ENCODE assay signal across 8 mouse cellular contexts in genomic region chr9:107569270-107569669, GRCm38 (mm10). TPM values are rescaled to one million over a fixed set of nuclear protein-coding genes. Genes with fewer than 3 reads are reported as not detected.
DNase-seq lines count a peak whose midpoint lies in the region; ATAC-seq lines count a peak whose summit lies in the region.

No protein-coding gene starts in this region.

- H3K4me1 ChIP-seq in heart, embryonic 14.5 days (ENCODE audit: control insufficient read depth in 2 of 2, insufficient read depth in 2 of 2, low read length in 2 of 2), result peaks cover 32 to 53% of the 10 kb centered on the region in 2 experiments
- peaks cover 16% of the 10 kb centered on the region for H3K4me1 ChIP-seq in hindbrain, embryonic 11.5 days (replicated peaks; ENCODE audit: control insufficient read depth, insufficient read depth, low read length)
- peaks cover 69% of the 10 kb centered on the region for H3K4me1 ChIP-seq in midbrain, embryonic 10.5 days

- WGBS in heart, embryonic 14.5 days, result under 1% methylated on average over 23 of the region's 23 CpGs
- 0% methylated on average over 23 of the region's 23 CpGs for WGBS in hindbrain, embryonic 11.5 days
- 1% methylated on average over 23 of the region's 23 CpGs for WGBS in midbrain, embryonic 10.5 days

- peaks cover 60% of the 10 kb centered on the region for H3K36me3 ChIP-seq in heart, embryonic 14.5 days (ENCODE audit: control insufficient read depth, insufficient read depth, low read length)
- peaks cover 25% of the 10 kb centered on the region for H3K36me3 ChIP-seq in hindbrain, embryonic 11.5 days (ENCODE audit: control insufficient read depth, insufficient read depth, low read length)
- peaks cover 64% of the 10 kb centered on the region for H3K36me3 ChIP-seq in midbrain, embryonic 10.5 days

- peak overlapping the region; percentile 97 for H3K4me2 ChIP-seq in heart, embryonic 14.5 days (ENCODE audit: low read length)
- peak overlapping the region; percentile 58 for H3K4me2 ChIP-seq in hindbrain, embryonic 11.5 days (replicated peaks; ENCODE audit: low read depth, low read length)

- H3K4me3 ChIP-seq in heart, embryonic 14.5 days (ENCODE audit: control insufficient read depth in 1 of 2, insufficient read depth in 1 of 2, low read depth in 1 of 2, low read length in 2 of 2), result peak overlapping the region; percentile 77 to 88
- peak overlapping the region; percentile 91 for H3K4me3 ChIP-seq in hindbrain, embryonic 11.5 days (ENCODE audit: low read depth, low read length)
- H3K4me3 ChIP-seq in midbrain, embryonic 10.5 days, result peak overlapping the region; percentile 89

- intact Hi-C loops in heart, postnatal 36 days (cut with DNase I), result loop anchor here (1.0 to 5.0 kb wide), 2 partner anchors 11 to 63 kb away; partner anchors contain the start of gene Hyal3

- ATAC-seq in heart, embryonic 14.5 days (ENCODE audit: insufficient number of reproducible peaks, insufficient read depth, low FRiP score, low read depth), result peak; percentile 3; the same call in 1 of the 2 replicates
- ATAC-seq in hindbrain, embryonic 11.5 days (ENCODE audit: low FRiP score), result peak; percentile 59

- peak overlapping the region; percentile 92 for H3K9ac ChIP-seq in heart, embryonic 14.5 days (ENCODE audit: low read length)
- peak overlapping the region; percentile 91 for H3K9ac ChIP-seq in hindbrain, embryonic 11.5 days (ENCODE audit: low read depth, low read length)

- no peaks in the 10 kb centered on the region for H3K9me3 ChIP-seq in heart, embryonic 14.5 days (ENCODE audit: control insufficient read depth, low read length)
- H3K9me3 ChIP-seq in hindbrain, embryonic 11.5 days (ENCODE audit: control insufficient read depth, low read length), result no peaks in the 10 kb centered on the region
- H3K9me3 ChIP-seq in midbrain, embryonic 10.5 days (replicated peaks), result 0 out of 2 replicates have a peak, but pooled peaks cover 6% of the 10 kb centered on the region

- no peaks in the 10 kb centered on the region for H3K27me3 ChIP-seq in heart, embryonic 14.5 days (ENCODE audit: control insufficient read depth, insufficient read depth, low read length)
- no peaks in the 10 kb centered on the region for H3K27me3 ChIP-seq in hindbrain, embryonic 11.5 days (ENCODE audit: control insufficient read depth, insufficient read depth, low read length)
- no peaks in the 10 kb centered on the region for H3K27me3 ChIP-seq in midbrain, embryonic 10.5 days (ENCODE audit: low read depth, poor library complexity, severe bottlenecking)

- peak overlapping the region; percentile 87 to 92 for H3K27ac ChIP-seq in heart, embryonic 14.5 days (replicated peaks in 1 of 2; ENCODE audit: control insufficient read depth in 1 of 2, insufficient read depth in 1 of 2, low read depth in 2 of 2, low read length in 2 of 2)
- H3K27ac ChIP-seq in hindbrain, embryonic 11.5 days (ENCODE audit: low read depth, low read length), result peak overlapping the region; percentile 75
- H3K27ac ChIP-seq in midbrain, embryonic 10.5 days (replicated peaks), result peak overlapping the region; percentile 98

- DNase-seq in heart, postnatal 36 days, result no peak
- peak; percentile 46 for DNase-seq in MN1 (ENCODE audit: low spot score)
- no peak for DNase-seq in hindbrain, embryonic 11.5 days (ENCODE audit: low spot score)
- no peak for DNase-seq in midbrain, embryonic 10.5 days (ENCODE audit: low spot score)
- DNase-seq in layer of hippocampus, adult 9-11 months, result no peak
- no peak for DNase-seq in adrenal gland, adult 2 months
- no peak for DNase-seq in adrenal gland, adult (ENCODE audit: inconsistent age in 2 of 2, low spot score in 1 of 2)

RNA-seq across cellular contexts. Expression of gene Hyal2, which starts 1.5 kb away (rescaled TPM):
- polyA plus RNA-seq in heart, embryonic 14.5 days (2014; fragmentation: Nextera tagmentation; extraction: Ambion mirVana), result 94.1 and 103 TPM in 2 replicates
- 10 to 100 TPM; 36.4 to 39.0 TPM for total RNA-seq in heart, postnatal 36 days (2021)
- 116 and 123 TPM in 2 replicates for polyA plus RNA-seq in hindbrain, embryonic 11.5 days (2014; fragmentation: Nextera tagmentation; extraction: Ambion mirVana)
- polyA plus RNA-seq in midbrain, embryonic 10.5 days (2016; fragmentation: Nextera tagmentation; extraction: Ambion mirVana), result 143 and 150 TPM in 2 replicates
- 10 to 100 TPM; 36.8 to 52.8 TPM for total RNA-seq in adrenal gland, adult 2 months (2021)
- polyA plus RNA-seq in adrenal gland, adult 2 months (2012; rRNA removed), result 92.1 and 102 TPM in 2 replicates

RNA-seq across cellular contexts. Expression of gene Tusc2, which starts 6.2 kb away (rescaled TPM):
- polyA plus RNA-seq in heart, embryonic 14.5 days (2014; fragmentation: Nextera tagmentation; extraction: Ambion mirVana), result 49.0 and 53.0 TPM in 2 replicates
- 10 to 100 TPM; 35.1 to 35.3 TPM for total RNA-seq in heart, postnatal 36 days (2021)
- polyA plus RNA-seq in hindbrain, embryonic 11.5 days (2014; fragmentation: Nextera tagmentation; extraction: Ambion mirVana), result 88.2 and 92.4 TPM in 2 replicates
- polyA plus RNA-seq in midbrain, embryonic 10.5 days (2016; fragmentation: Nextera tagmentation; extraction: Ambion mirVana), result 79.2 and 84.3 TPM in 2 replicates
- 10 to 100 TPM; 52.2 to 57.5 TPM for total RNA-seq in adrenal gland, adult 2 months (2021)
- polyA plus RNA-seq in adrenal gland, adult 2 months (2012; rRNA removed), result 88.2 and 94.1 TPM in 2 replicates

RNA-seq across cellular contexts. Expression of gene Hyal1, which starts 7.5 kb away (rescaled TPM):
- polyA plus RNA-seq in heart, embryonic 14.5 days (2014; fragmentation: Nextera tagmentation; extraction: Ambion mirVana), result 4.4 and 4.6 TPM in 2 replicates
- 1 to 10 TPM; 5.1 to 5.7 TPM for total RNA-seq in heart, postnatal 36 days (2021)
- polyA plus RNA-seq in hindbrain, embryonic 11.5 days (2014; fragmentation: Nextera tagmentation; extraction: Ambion mirVana), result 3.6 and 4.4 TPM in 2 replicates
- polyA plus RNA-seq in midbrain, embryonic 10.5 days (2016; fragmentation: Nextera tagmentation; extraction: Ambion mirVana), result 6.8 and 9.3 TPM in 2 replicates
- 10 to 100 TPM; 13.7 to 15.2 TPM for total RNA-seq in adrenal gland, adult 2 months (2021)
- polyA plus RNA-seq in adrenal gland, adult 2 months (2012; rRNA removed), result 6.3 and 7.0 TPM in 2 replicates

RNA-seq across cellular contexts. Expression of gene Naa80, which starts 9.4 kb away (rescaled TPM):
- polyA plus RNA-seq in heart, embryonic 14.5 days (2014; fragmentation: Nextera tagmentation; extraction: Ambion mirVana), result 10.0 and 14.9 TPM in 2 replicates
- 10 to 100 TPM; 16.6 to 19.1 TPM for total RNA-seq in heart, postnatal 36 days (2021)
- polyA plus RNA-seq in hindbrain, embryonic 11.5 days (2014; fragmentation: Nextera tagmentation; extraction: Ambion mirVana), result 10.5 and 11.3 TPM in 2 replicates
- polyA plus RNA-seq in midbrain, embryonic 10.5 days (2016; fragmentation: Nextera tagmentation; extraction: Ambion mirVana), result 17.6 and 18.2 TPM in 2 replicates
- 10 to 100 TPM; 15.9 to 19.2 TPM for total RNA-seq in adrenal gland, adult 2 months (2021)
- 111 TPM in 2 replicates for polyA plus RNA-seq in adrenal gland, adult 2 months (2012; rRNA removed)

RNA-seq across cellular contexts. Expression of gene Hyal3, which starts 11.3 kb away (rescaled TPM):
- polyA plus RNA-seq in heart, embryonic 14.5 days (2014; fragmentation: Nextera tagmentation; extraction: Ambion mirVana), result 0.46 and 0.53 TPM in 2 replicates
- under 1 TPM; 0.36 to 0.46 TPM for total RNA-seq in heart, postnatal 36 days (2021)
- polyA plus RNA-seq in hindbrain, embryonic 11.5 days (2014; fragmentation: Nextera tagmentation; extraction: Ambion mirVana), result 0.18 and 0.39 TPM in 2 replicates
- 0.62 and 0.96 TPM in 2 replicates for polyA plus RNA-seq in midbrain, embryonic 10.5 days (2016; fragmentation: Nextera tagmentation; extraction: Ambion mirVana)
- 1 to 10 TPM; 1.3 to 1.4 TPM for total RNA-seq in adrenal gland, adult 2 months (2021)
- 1.8 and 2.2 TPM in 2 replicates for polyA plus RNA-seq in adrenal gland, adult 2 months (2012; rRNA removed)
